Mouse (Mus musculus): ENCODE data around the gene Olfr911-ps1. TPM values are rescaled to one million over a fixed set of nuclear protein-coding genes. Genes with fewer than 3 reads are reported as not detected.

The Olfr911-ps1 gene
- polyA plus RNA-seq (2015; fragmentation: Nextera tagmentation; extraction: Ambion mirVana): not detected in 2 replicates

- no peaks in the 10 kb centered on the region for H3K4me1 ChIP-seq (ENCODE audit: control insufficient read depth, insufficient read depth, low read depth, low read length)
- ATAC-seq: no peak
- WGBS: 71% methylated on average over 1 of the region's 1 CpGs
- no peaks in the 10 kb centered on the region for H3K36me3 ChIP-seq (ENCODE audit: control insufficient read depth, insufficient read depth, low read length)
- no peak within 1 kb of the TSS for H3K9ac ChIP-seq (ENCODE audit: low read depth, low read length)
- H3K27me3 ChIP-seq (replicated peaks; ENCODE audit: control insufficient read depth, insufficient read depth, low read length): no peaks in the 10 kb centered on the region
- no peak within 1 kb of the TSS for H3K27ac ChIP-seq (ENCODE audit: low read depth, low read length)
- H3K9me3 ChIP-seq (ENCODE audit: control insufficient read depth, low read length): no peaks in the 10 kb centered on the region
- no peak within 1 kb of the TSS for H3K4me3 ChIP-seq (ENCODE audit: low read length)
- no peak within 1 kb of the TSS for H3K4me2 ChIP-seq (ENCODE audit: low read length)
These were observed at the start of gene Olfr911-ps1 for GRCm38 (mm10) chr9:38521280-38521679. Gene Olfr911-ps1 (plus strand): TSS chr9:38521580.

- Histone ChIP-seq H3K9me3 (ENCODE audit: control insufficient read depth, low read length) (no peaks in the 10 kb centered on the region), H3K27ac (ENCODE audit: low read depth, low read length) (no peak within 1 kb of the TSS), H3K4me2 (ENCODE audit: low read length) (no peak within 1 kb of the TSS), H3K27me3 (replicated peaks; ENCODE audit: control insufficient read depth, insufficient read depth, low read length) (no peaks in the 10 kb centered on the region), H3K4me1 (ENCODE audit: control insufficient read depth, insufficient read depth, low read depth, low read length) (no peaks in the 10 kb centered on the region), H3K9ac (ENCODE audit: low read depth, low read length) (no peak within 1 kb of the TSS), H3K36me3 (ENCODE audit: control insufficient read depth, insufficient read depth, low read length) (no peaks in the 10 kb centered on the region), H3K4me3 (ENCODE audit: low read length) (no peak within 1 kb of the TSS)
- ATAC-seq: no peak
- 94% methylated on average over 3 of the region's 3 CpGs for WGBS
These were observed 34.6 kb upstream of the Olfr911-ps1 start, which contains the start of gene Olfr906 for GRCm38 (mm10) chr9:38486785-38487184. Gene Olfr906 (plus strand): TSS chr9:38487085.

GRCm38 (mm10) chr9:38495501-38495900, 25.9 kb upstream of the Olfr911-ps1 start, which contains the start of gene Olfr907:
Gene Olfr907 (plus strand): TSS chr9:38495801.
- Histone ChIP-seq H3K36me3 (ENCODE audit: control insufficient read depth, insufficient read depth, low read length) (no peaks in the 10 kb centered on the region), H3K4me1 (ENCODE audit: control insufficient read depth, insufficient read depth, low read depth, low read length) (no peaks in the 10 kb centered on the region), H3K4me2 (ENCODE audit: low read length) (no peak within 1 kb of the TSS), H3K4me3 (ENCODE audit: low read length) (no peak within 1 kb of the TSS), H3K9me3 (ENCODE audit: control insufficient read depth, low read length) (no peaks in the 10 kb centered on the region), H3K27ac (ENCODE audit: low read depth, low read length) (no peak within 1 kb of the TSS), H3K9ac (ENCODE audit: low read depth, low read length) (no peak within 1 kb of the TSS), H3K27me3 (replicated peaks; ENCODE audit: control insufficient read depth, insufficient read depth, low read length) (no peaks in the 10 kb centered on the region)
- no peak for ATAC-seq
- WGBS: 82% methylated on average over 2 of the region's 2 CpGs

- Histone ChIP-seq H3K4me1 (ENCODE audit: control insufficient read depth, insufficient read depth, low read depth, low read length) (no peaks in the 10 kb centered on the region), H3K9me3 (ENCODE audit: control insufficient read depth, low read length) (no peaks in the 10 kb centered on the region), H3K27me3 (replicated peaks; ENCODE audit: control insufficient read depth, insufficient read depth, low read length) (no peaks in the 10 kb centered on the region), H3K4me3 (ENCODE audit: low read length) (no peak overlapping the region), H3K36me3 (ENCODE audit: control insufficient read depth, insufficient read depth, low read length) (no peaks in the 10 kb centered on the region), H3K4me2 (ENCODE audit: low read length) (no peak overlapping the region), H3K27ac (ENCODE audit: low read depth, low read length) (no peak overlapping the region), H3K9ac (ENCODE audit: low read depth, low read length) (no peak overlapping the region)
- 78% methylated on average over 2 of the region's 2 CpGs for WGBS
- no peak for ATAC-seq
These were observed 9.0 kb upstream of the Olfr911-ps1 start for GRCm38 (mm10) chr9:38512353-38512752.

DNA sequence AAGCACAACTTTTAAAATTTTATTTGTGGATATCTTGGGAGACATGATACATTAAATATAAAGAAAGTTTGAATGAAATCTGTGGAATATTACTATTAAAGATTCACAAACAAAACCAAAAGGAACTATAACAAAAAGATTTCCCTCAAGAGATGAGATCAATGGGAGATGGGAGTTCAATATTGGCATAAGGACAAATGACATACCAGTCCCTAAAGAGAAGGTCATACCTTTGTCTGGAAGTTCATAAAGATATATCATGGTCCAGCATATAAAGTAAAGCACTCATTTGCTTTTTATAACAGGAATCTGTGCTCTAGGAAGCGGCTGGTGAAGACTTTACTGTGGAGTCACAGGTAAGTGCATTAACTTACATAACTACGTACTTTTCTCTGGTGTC, 16.2 kb downstream of the Olfr911-ps1 start, which contains the start of gene Olfr910:
Gene Olfr910, plus strand, starts transcription at position 301 of the 400 bp plus-strand sequence.
- H3K4me1 ChIP-seq (ENCODE audit: control insufficient read depth, insufficient read depth, low read depth, low read length): no peaks in the 10 kb centered on the region
- H3K36me3 ChIP-seq (ENCODE audit: control insufficient read depth, insufficient read depth, low read length): no peaks in the 10 kb centered on the region
- H3K27me3 ChIP-seq (replicated peaks; ENCODE audit: control insufficient read depth, insufficient read depth, low read length): no peaks in the 10 kb centered on the region
- no peak within 1 kb of the TSS for H3K9ac ChIP-seq (ENCODE audit: low read depth, low read length)
- no peak within 1 kb of the TSS for H3K4me2 ChIP-seq (ENCODE audit: low read length)
- no peak for ATAC-seq
- no peaks in the 10 kb centered on the region for H3K9me3 ChIP-seq (ENCODE audit: control insufficient read depth, low read length)
- no peak within 1 kb of the TSS for H3K27ac ChIP-seq (ENCODE audit: low read depth, low read length)
- no peak within 1 kb of the TSS for H3K4me3 ChIP-seq (ENCODE audit: low read length)
- 94% methylated on average over 2 of the region's 2 CpGs for WGBS

Other genes with a start within 250 kb of the Olfr911-ps1 start
- not detected in 2 replicates for gene Olfr896-ps1, start 230.5 kb upstream of the Olfr911-ps1 start, polyA plus RNA-seq (2015; fragmentation: Nextera tagmentation; extraction: Ambion mirVana)
- not detected in 2 replicates for gene Olfr25, start 192.5 kb upstream of the Olfr911-ps1 start, polyA plus RNA-seq (2015; fragmentation: Nextera tagmentation; extraction: Ambion mirVana)
- gene Olfr898, start 173.2 kb upstream of the Olfr911-ps1 start, polyA plus RNA-seq (2015; fragmentation: Nextera tagmentation; extraction: Ambion mirVana): not detected in 2 replicates
- gene Olfr250, start 154.7 kb upstream of the Olfr911-ps1 start, polyA plus RNA-seq (2015; fragmentation: Nextera tagmentation; extraction: Ambion mirVana): not detected in 2 replicates
- not detected in 2 replicates for gene Olfr251, start 144.5 kb upstream of the Olfr911-ps1 start, polyA plus RNA-seq (2015; fragmentation: Nextera tagmentation; extraction: Ambion mirVana)
- not detected in 2 replicates for gene Olfr147, start 119.9 kb upstream of the Olfr911-ps1 start, polyA plus RNA-seq (2015; fragmentation: Nextera tagmentation; extraction: Ambion mirVana)
- gene Olfr901, start 92.1 kb upstream of the Olfr911-ps1 start, polyA plus RNA-seq (2015; fragmentation: Nextera tagmentation; extraction: Ambion mirVana): not detected in 2 replicates
- not detected in 2 replicates for gene Olfr902, start 73.9 kb upstream of the Olfr911-ps1 start, polyA plus RNA-seq (2015; fragmentation: Nextera tagmentation; extraction: Ambion mirVana)
- gene Olfr904, start 58.4 kb upstream of the Olfr911-ps1 start, polyA plus RNA-seq (2015; fragmentation: Nextera tagmentation; extraction: Ambion mirVana): not detected in 2 replicates
- not detected in 2 replicates for gene Olfr905, start 50.5 kb upstream of the Olfr911-ps1 start, polyA plus RNA-seq (2015; fragmentation: Nextera tagmentation; extraction: Ambion mirVana)
- not detected in 2 replicates for gene Olfr906, start 34.5 kb upstream of the Olfr911-ps1 start, polyA plus RNA-seq (2015; fragmentation: Nextera tagmentation; extraction: Ambion mirVana)
- gene Olfr907, start 25.8 kb upstream of the Olfr911-ps1 start, polyA plus RNA-seq (2015; fragmentation: Nextera tagmentation; extraction: Ambion mirVana): not detected in 2 replicates
- not detected in 2 replicates for gene Olfr910, start 16.3 kb downstream of the Olfr911-ps1 start, polyA plus RNA-seq (2015; fragmentation: Nextera tagmentation; extraction: Ambion mirVana)
- gene Olfr912, start 58.6 kb downstream of the Olfr911-ps1 start, polyA plus RNA-seq (2015; fragmentation: Nextera tagmentation; extraction: Ambion mirVana): not detected in 2 replicates
- gene Olfr913, start 71.2 kb downstream of the Olfr911-ps1 start, polyA plus RNA-seq (2015; fragmentation: Nextera tagmentation; extraction: Ambion mirVana): not detected in 2 replicates
- gene Olfr914, start 83.5 kb downstream of the Olfr911-ps1 start, polyA plus RNA-seq (2015; fragmentation: Nextera tagmentation; extraction: Ambion mirVana): not detected in 2 replicates
- gene Olfr916, start 138.3 kb downstream of the Olfr911-ps1 start, polyA plus RNA-seq (2015; fragmentation: Nextera tagmentation; extraction: Ambion mirVana): not detected in 2 replicates
- not detected in 2 replicates for gene Olfr917, start 144.3 kb downstream of the Olfr911-ps1 start, polyA plus RNA-seq (2015; fragmentation: Nextera tagmentation; extraction: Ambion mirVana)
- not detected in 2 replicates for gene Olfr918, start 153.0 kb downstream of the Olfr911-ps1 start, polyA plus RNA-seq (2015; fragmentation: Nextera tagmentation; extraction: Ambion mirVana)
- gene Olfr919, start 182.1 kb downstream of the Olfr911-ps1 start, polyA plus RNA-seq (2015; fragmentation: Nextera tagmentation; extraction: Ambion mirVana): not detected in 2 replicates
- gene Vwa5a, start 196.7 kb downstream of the Olfr911-ps1 start, polyA plus RNA-seq (2015; fragmentation: Nextera tagmentation; extraction: Ambion mirVana): 8.7 and 9.7 TPM in 2 replicates
- gene Olfr920, start 230.7 kb downstream of the Olfr911-ps1 start, polyA plus RNA-seq (2015; fragmentation: Nextera tagmentation; extraction: Ambion mirVana): not detected in 2 replicates

Measured in hindbrain, embryonic 16.5 days (tissue).